Mouse (Mus musculus) midbrain, embryonic 11.5 days (tissue): ENCODE data around the gene Arl6. TPM values are rescaled to one million over a fixed set of nuclear protein-coding genes. Genes with fewer than 3 reads are reported as not detected.

Experiments
- ATAC-seq: fragments of 200-750 bp; cut with Nextera tagmentation; 2 replicates; pipeline ENCODE4 v1.8.0; 2017; ENCODE audit warnings: moderate TSS enrichment, moderate library complexity; ENCODE audit not compliant: low FRiP score
- DNase-seq: peaks from one replicate; pipeline ENCODE4 v3.0.0; 2015; ENCODE audit warnings: low spot score; ENCODE audit errors: missing footprints
- H3K27ac ChIP-seq: fragments of 300-500 bp; sonication (generic); 2 replicates; pipeline ENCODE4 v1.5.1; 2014; ENCODE audit warnings: low read depth, low read length
- H3K27me3 ChIP-seq: fragments of 300-500 bp; sonication (generic); 2 replicates; pipeline ENCODE4 v1.6.1; 2014; ENCODE audit warnings: mild to moderate bottlenecking, low read length, moderate library complexity, mixed read lengths; ENCODE audit not compliant: control insufficient read depth, insufficient read depth
- H3K36me3 ChIP-seq: fragments of 300-500 bp; sonication (generic); 2 replicates; pipeline ENCODE4 v1.6.1; 2014; ENCODE audit warnings: mild to moderate bottlenecking, low read length, moderate library complexity, mixed read lengths; ENCODE audit not compliant: control insufficient read depth, insufficient read depth
- H3K4me1 ChIP-seq: fragments of 300-500 bp; sonication (generic); 2 replicates; pipeline ENCODE4 v1.6.1; 2014; ENCODE audit warnings: low read length; ENCODE audit not compliant: control insufficient read depth, insufficient read depth
- H3K4me2 ChIP-seq: fragments of 300-500 bp; sonication (generic); 2 replicates; pipeline ENCODE4 v1.6.1; 2014; ENCODE audit warnings: mild to moderate bottlenecking, moderate library complexity
- H3K4me3 ChIP-seq: fragments of 300-500 bp; sonication (generic); 2 replicates; pipeline ENCODE4 v1.5.1; 2014; ENCODE audit warnings: low read depth, low read length
- H3K9ac ChIP-seq: fragments of 300-500 bp; sonication (generic); 2 replicates; pipeline ENCODE4 v1.6.1; 2014; ENCODE audit warnings: low read length
- H3K9me3 ChIP-seq: fragments of 300-500 bp; sonication (generic); 2 replicates; pipeline ENCODE4 v1.6.1; 2016; ENCODE audit warnings: low read length; ENCODE audit not compliant: control insufficient read depth
- WGBS: fragments of 180-500 bp; shearing (Covaris S2); extraction: QIAGEN DNeasy Blood & Tissue Kit; methylation state at CpG from one replicate; pipeline ENCODE4 v1.1.7; 2014; 5-methylcytosine and 5-hydroxymethylcytosine counted together
- polyA plus RNA-seq: library from polyadenylated mRNA; unstranded; fragments of >200 nt; fragmentation: Nextera tagmentation; extraction: Ambion mirVana; gene quantifications from 2 replicates; pipeline ENCODE4 v1.2.1, GENCODE M21; 2014

Gene Arl6
- polyA plus RNA-seq, 1 experiment from 2014 or later, result 56.7 TPM

GRCm38 (mm10) chr16:59594714-59595113 is 44.5 kb downstream of the Arl6 start:
- Histone ChIP-seq H3K36me3 (no peaks in the 10 kb centered on the region), H3K9me3 (no peaks in the 10 kb centered on the region), H3K9ac (no peak overlapping the region), H3K4me3 (no peak overlapping the region), H3K4me2 (no peak overlapping the region), H3K27ac (no peak overlapping the region), H3K27me3 (no peaks in the 10 kb centered on the region), H3K4me1 (no peaks in the 10 kb centered on the region; the same call in 1 of the 2 replicates)
- WGBS, result 93% methylated on average over 3 of the region's 3 CpGs
- ATAC-seq (no peak), DNase-seq (no peak)

GRCm38 (mm10) chr16:59590790-59591189 is 48.4 kb downstream of the Arl6 start:
- Histone ChIP-seq H3K36me3 (no peaks in the 10 kb centered on the region), H3K4me3 (no peak overlapping the region), H3K4me1 (no peaks in the 10 kb centered on the region), H3K27ac (no peak overlapping the region), H3K9me3 (no peaks in the 10 kb centered on the region), H3K27me3 (no peaks in the 10 kb centered on the region), H3K4me2 (no peak overlapping the region), H3K9ac (no peak overlapping the region)
- DNase-seq (no peak), ATAC-seq (no peak)
- 83% methylated on average over 6 of the region's 6 CpGs for WGBS

- Histone ChIP-seq H3K4me2 (no peak overlapping the region), H3K4me3 (no peak overlapping the region), H3K9me3 (no peaks in the 10 kb centered on the region), H3K36me3 (no peaks in the 10 kb centered on the region), H3K27me3 (no peaks in the 10 kb centered on the region), H3K9ac (no peak overlapping the region), H3K27ac (no peak overlapping the region), H3K4me1 (no peaks in the 10 kb centered on the region)
- 92% methylated on average over 13 of the region's 13 CpGs for WGBS
- DNase-seq, result peak; percentile 68
- no peak for ATAC-seq
Observed at GRCm38 (mm10) chr16:59588351-59589025, 50.7 kb downstream of the Arl6 start.

GRCm38 (mm10) chr16:59587816-59588215 is 51.4 kb downstream of the Arl6 start:
- Histone ChIP-seq H3K4me1 (no peaks in the 10 kb centered on the region), H3K36me3 (no peaks in the 10 kb centered on the region), H3K4me2 (no peak overlapping the region), H3K4me3 (no peak overlapping the region), H3K27ac (no peak overlapping the region), H3K27me3 (no peaks in the 10 kb centered on the region), H3K9me3 (no peaks in the 10 kb centered on the region), H3K9ac (no peak overlapping the region)
- 91% methylated on average over 10 of the region's 10 CpGs for WGBS
- DNase-seq (peak; percentile 51), ATAC-seq (no peak)

GRCm38 (mm10) chr16:59586911-59587310 is 52.3 kb downstream of the Arl6 start:
- H3K9ac ChIP-seq, result no peak overlapping the region
- H3K4me2 ChIP-seq, result no peak overlapping the region
- DNase-seq, result peak; percentile 62
- no peaks in the 10 kb centered on the region for H3K27me3 ChIP-seq
- H3K4me1 ChIP-seq, result no peaks in the 10 kb centered on the region
- H3K27ac ChIP-seq, result no peak overlapping the region
- no peaks in the 10 kb centered on the region for H3K9me3 ChIP-seq
- no peak overlapping the region for H3K4me3 ChIP-seq
- 92% methylated on average over 8 of the region's 8 CpGs for WGBS
- ATAC-seq, result no peak
- H3K36me3 ChIP-seq, result no peaks in the 10 kb centered on the region

- H3K27me3 ChIP-seq, result no peaks in the 10 kb centered on the region
- H3K4me2 ChIP-seq, result no peak overlapping the region
- WGBS, result 65% methylated on average over 6 of the region's 6 CpGs
- H3K4me1 ChIP-seq, result no peaks in the 10 kb centered on the region
- DNase-seq (peak; percentile 14), ATAC-seq (peak; percentile 48)
- no peak overlapping the region for H3K4me3 ChIP-seq
- no peaks in the 10 kb centered on the region for H3K9me3 ChIP-seq
- H3K9ac ChIP-seq, result no peak overlapping the region
- no peak overlapping the region for H3K27ac ChIP-seq
- no peaks in the 10 kb centered on the region for H3K36me3 ChIP-seq
Observed at GRCm38 (mm10) chr16:59586276-59586675, 52.9 kb downstream of the Arl6 start.

- no peaks in the 10 kb centered on the region for H3K36me3 ChIP-seq
- no peaks in the 10 kb centered on the region for H3K9me3 ChIP-seq
- WGBS, result 87% methylated on average over 4 of the region's 4 CpGs
- no peaks in the 10 kb centered on the region for H3K27me3 ChIP-seq
- ATAC-seq, result peak; percentile 4; the same call in 1 of the 2 replicates
- H3K27ac ChIP-seq, result no peak overlapping the region
- no peak overlapping the region for H3K9ac ChIP-seq
- H3K4me2 ChIP-seq, result no peak overlapping the region
- H3K4me1 ChIP-seq, result no peaks in the 10 kb centered on the region
- H3K4me3 ChIP-seq, result no peak overlapping the region
- DNase-seq, result peak; percentile 57
Observed at GRCm38 (mm10) chr16:59585706-59586244, 53.4 kb downstream of the Arl6 start.

GRCm38 (mm10) chr16:59583515-59583914 is 55.7 kb downstream of the Arl6 start:
- Histone ChIP-seq H3K4me3 (no peak overlapping the region), H3K27me3 (no peaks in the 10 kb centered on the region), H3K9me3 (no peaks in the 10 kb centered on the region), H3K4me1 (no peaks in the 10 kb centered on the region), H3K4me2 (no peak overlapping the region), H3K9ac (no peak overlapping the region), H3K36me3 (no peaks in the 10 kb centered on the region), H3K27ac (no peak overlapping the region)
- 88% methylated on average over 5 of the region's 5 CpGs for WGBS
- DNase-seq (peak; percentile 1), ATAC-seq (no peak)

- Histone ChIP-seq H3K4me1 (no peaks in the 10 kb centered on the region), H3K27me3 (no peaks in the 10 kb centered on the region), H3K27ac (no peak overlapping the region), H3K4me3 (no peak overlapping the region), H3K9me3 (no peaks in the 10 kb centered on the region), H3K36me3 (no peaks in the 10 kb centered on the region), H3K4me2 (no peak overlapping the region), H3K9ac (no peak overlapping the region)
- ATAC-seq (no peak), DNase-seq (peak; percentile 54)
- 88% methylated on average over 8 of the region's 8 CpGs for WGBS
Observed at GRCm38 (mm10) chr16:59579237-59579636, 60.0 kb downstream of the Arl6 start.
